Mouse (Mus musculus) layer of hippocampus, postnatal 25 days (tissue): Measurements from ENCODE around the gene Slc11a2. TPM values are rescaled to one million over a fixed set of nuclear protein-coding genes. Genes with fewer than 3 reads are reported as not detected.
"Not testable (repeated sequence)": the region's sequence is repeated elsewhere in the genome, so short reads cannot be mapped to it uniquely, and the experiment has no call there.

Experiments
- DNase-seq, 2 experiments: peaks; one replicate each; pipeline ENCODE4 v3.0.0; 2022; ENCODE audit warnings: mixed read lengths in 2 of 2, low spot score in 1 of 2; ENCODE audit errors: extremely low spot score in 1 of 2
- total RNA-seq, 2 experiments: library from RNA; stranded (reverse); gene quantifications; 2 replicates each; pipeline ENCODE4 v1.2.3; 2021

Slc11a2 gene
- total RNA-seq, 2 experiments from 2014 or later: 49.3 to 66.3 TPM

DNA sequence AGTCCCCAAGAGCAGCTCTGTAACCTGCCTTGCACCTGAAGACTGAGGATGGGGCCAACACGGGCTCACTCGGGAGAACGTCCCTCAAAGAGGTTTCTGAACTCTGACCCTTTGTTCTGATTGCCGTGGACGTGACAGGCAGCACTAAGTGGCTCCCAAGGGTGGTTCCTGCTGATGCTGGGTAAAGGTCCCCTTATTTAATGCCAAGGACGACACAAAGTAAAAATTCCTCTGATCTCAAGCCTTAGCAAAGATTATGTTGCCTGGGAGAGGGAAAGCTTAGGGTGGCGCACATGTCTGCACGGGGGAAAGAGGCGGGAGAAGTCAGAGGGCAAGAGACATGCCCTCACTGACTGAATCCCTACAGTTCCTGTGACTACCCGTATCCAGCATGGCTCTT, 11.6 kb upstream of the Slc11a2 start:
- no peak for DNase-seq

- DNase-seq: no peak
These were observed 11.2 kb upstream of the Slc11a2 start for GRCm38 (mm10) chr15:100436112-100436511.

GRCm38 (mm10) chr15:100433234-100433633, 8.4 kb upstream of the Slc11a2 start:
- DNase-seq: no peak

GRCm38 (mm10) chr15:100429959-100430565, 5.2 kb upstream of the Slc11a2 start:
- no peak for DNase-seq

DNA sequence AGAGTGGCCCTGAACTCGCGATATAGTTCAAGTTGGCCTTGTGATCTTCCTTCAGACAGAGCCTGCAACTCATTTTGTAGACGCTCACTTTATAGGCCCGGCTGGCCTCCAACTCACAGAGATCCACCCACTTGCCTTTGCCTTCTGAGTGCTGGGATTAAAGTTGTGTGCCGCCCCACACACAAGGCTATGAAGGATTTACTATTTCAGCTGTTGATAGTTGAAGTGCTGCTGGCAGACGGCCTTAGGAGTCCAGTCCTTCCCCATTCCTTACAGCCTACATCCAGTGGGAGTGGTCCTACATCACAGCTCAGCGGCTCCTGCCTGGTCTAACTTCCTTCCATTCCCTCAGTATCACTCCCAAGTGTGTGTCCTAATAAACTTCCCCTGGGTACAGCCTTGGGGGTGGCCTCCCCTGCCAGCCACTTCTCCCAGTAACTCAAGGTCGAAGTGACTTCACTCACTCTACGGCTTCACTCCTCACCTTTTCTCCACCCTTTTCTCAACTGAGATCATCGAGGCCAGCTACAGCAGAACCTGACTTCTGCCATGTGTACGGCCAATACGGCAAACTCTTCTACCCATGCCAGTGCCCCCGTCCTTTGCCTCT, 3.5 kb upstream of the Slc11a2 start:
- no peak for DNase-seq

GRCm38 (mm10) chr15:100423916-100424315, 956 bp downstream of the Slc11a2 start:
- no peak for DNase-seq

- DNase-seq: peak; percentile 84 to 92
These were observed 1.7 kb downstream of the Slc11a2 start for GRCm38 (mm10) chr15:100422899-100423860.

- peak in 1 of 2 experiments; percentile 14 for DNase-seq
These were observed 2.4 kb downstream of the Slc11a2 start for GRCm38 (mm10) chr15:100422476-100422875.

GRCm38 (mm10) chr15:100421758-100422197, 3.1 kb downstream of the Slc11a2 start, which contains the start of gene Gm5475:
Gene Gm5475 (plus strand): TSS chr15:100422147.
- not testable (repeated sequence) for DNase-seq

GRCm38 (mm10) chr15:100421059-100421757, 3.7 kb downstream of the Slc11a2 start:
- no peak for DNase-seq

DNA sequence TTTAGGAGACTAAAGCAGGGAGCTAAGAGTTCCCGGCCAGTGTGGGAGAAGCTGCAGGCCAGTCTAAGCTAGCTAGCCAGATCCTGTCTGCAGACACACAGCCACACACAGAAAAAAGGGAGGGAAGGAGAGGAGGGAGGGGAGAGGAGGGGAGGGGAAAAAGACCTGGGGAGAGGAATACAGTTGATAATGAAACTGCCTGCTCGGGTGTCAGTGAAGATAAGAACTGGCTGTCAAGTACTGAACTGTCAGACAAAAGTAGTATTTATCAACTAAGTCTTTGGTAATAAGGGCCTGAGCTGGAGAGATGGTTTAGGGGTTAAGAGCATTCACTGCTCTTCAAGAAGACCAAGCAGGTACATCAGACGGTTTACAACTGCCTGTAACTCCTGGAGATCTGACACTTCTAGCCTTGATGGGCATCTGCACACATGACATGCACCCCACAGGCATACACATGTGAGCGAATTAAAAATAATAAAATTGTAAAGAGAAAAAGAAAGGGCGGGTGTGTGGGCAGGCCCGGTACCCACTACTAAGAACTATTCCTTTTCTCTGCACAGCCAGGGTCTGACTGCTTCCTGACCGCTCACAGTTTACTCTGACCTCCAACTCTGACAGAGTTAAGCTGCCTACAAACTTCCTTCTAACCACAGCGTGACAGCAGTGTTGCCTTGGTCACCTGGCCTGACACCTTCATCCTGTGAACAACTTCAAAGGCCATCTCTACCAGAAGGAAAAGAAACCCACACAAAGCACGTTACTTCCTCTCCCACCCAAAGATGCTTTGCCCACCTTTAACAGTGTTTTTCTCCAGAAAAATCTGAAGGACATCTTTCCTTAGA, 4.7 kb downstream of the Slc11a2 start:
- no peak for DNase-seq

DNA sequence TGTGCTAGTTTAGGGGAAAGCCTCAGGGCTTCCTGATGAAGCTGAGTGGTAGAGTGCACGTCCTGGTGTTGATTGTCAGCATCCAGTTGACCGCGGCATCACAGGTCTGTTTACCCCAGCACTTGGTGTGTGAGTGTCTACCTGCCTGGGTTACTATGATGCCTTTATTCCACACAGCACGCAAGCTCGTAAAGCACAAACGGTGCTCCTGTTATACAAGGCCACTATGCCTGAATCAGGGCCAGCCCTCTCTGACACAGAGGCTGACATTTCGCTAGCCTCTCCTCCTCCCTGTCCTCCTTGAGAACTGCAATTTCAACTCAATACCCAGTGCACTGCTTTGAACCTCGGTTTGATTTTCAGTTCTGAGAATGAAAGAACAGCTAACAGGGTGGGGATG, 5.6 kb downstream of the Slc11a2 start:
- no peak for DNase-seq

- no peak for DNase-seq
These were observed 6.9 kb downstream of the Slc11a2 start for GRCm38 (mm10) chr15:100417854-100418450.

DNA sequence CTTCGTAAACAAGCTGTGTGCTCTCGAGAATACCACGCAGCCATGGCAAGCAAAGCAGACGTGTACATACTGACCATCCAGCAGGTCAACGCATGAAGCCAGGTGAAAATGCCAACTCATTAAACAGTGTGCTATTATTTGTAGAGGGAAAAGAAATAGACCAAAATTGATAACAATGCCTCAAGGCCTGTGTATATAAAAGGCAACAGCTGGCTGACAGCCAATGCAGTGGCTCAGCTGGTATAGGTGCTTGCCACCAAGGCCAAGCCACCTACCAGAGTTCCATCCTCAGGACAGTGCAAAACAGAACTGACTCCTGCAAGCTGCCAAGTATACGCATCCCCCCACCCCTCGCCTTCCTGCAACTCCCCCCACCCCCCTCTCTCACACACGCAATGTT, 9.2 kb downstream of the Slc11a2 start:
- DNase-seq: no peak

DNA sequence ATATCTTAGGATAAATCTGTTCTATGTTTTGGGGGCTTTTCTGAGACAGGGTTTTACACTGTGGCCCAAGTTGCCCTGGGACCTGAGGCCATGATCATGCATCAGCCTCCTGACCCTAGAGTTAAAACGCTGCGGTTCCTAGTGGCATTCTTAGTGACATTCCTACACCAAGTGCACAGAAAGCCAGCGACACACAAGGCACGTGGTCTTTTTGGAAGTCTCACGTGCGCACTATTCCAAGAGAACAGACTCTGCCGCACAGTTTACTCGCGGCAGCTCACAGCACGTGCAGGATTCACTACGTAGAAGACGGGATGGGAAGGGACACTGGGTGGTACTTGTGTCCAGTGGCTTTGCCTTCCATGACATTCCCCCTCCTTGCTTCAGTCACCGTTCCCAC, 9.9 kb downstream of the Slc11a2 start:
- no peak for DNase-seq

GRCm38 (mm10) chr15:100414011-100414410, 10.9 kb downstream of the Slc11a2 start:
- no peak for DNase-seq

DNA sequence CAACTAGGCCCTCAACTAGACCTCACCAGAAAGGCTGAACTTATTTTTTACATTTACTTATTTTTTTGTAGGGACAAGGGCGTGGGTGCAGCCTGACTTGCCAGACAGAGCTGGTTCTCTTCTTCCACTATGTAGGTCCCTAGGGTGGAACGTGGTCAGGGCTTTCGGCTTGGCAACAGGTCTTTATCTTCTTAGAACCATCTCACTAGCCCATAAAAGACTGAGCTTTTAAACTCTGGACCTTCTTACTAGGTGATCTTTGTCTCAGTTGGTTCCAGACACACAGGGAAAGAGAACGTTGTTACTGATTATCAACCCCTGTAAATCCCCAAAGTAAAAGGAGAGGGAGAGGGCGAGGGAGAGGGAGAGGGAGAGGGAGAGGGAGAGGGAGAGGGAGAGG, 11.6 kb downstream of the Slc11a2 start:
- DNase-seq: no peak

GRCm38 (mm10) chr15:100411731-100412130, 13.1 kb downstream of the Slc11a2 start:
- DNase-seq: no peak
